Mouse (Mus musculus): ENCODE results near the gene Ifit2.
"Not testable (repeated sequence)": the region's sequence is repeated elsewhere in the genome, so short reads cannot be mapped to it uniquely, and the experiment has no call there.

Ifit2 gene

DNA sequence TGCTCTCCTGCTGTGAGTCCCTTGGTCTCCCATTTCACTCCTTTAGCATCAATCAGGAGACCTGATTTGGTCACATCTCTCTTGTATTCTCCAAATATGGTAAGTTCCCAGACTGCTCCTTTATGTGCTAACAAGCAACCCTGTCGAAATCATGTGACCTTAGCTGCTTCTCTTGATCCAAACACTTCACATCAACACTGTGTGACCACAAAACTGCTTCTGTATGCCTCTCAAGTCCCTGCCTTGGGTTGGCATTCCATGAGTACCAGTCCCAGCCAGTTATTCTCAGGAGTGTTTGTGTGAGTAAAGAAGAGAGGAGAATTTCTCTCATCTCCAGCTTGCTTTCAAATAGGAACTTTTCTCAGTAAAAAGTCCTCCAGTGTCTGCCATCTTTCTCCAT is 26.6 kb downstream of the Ifit2 start:
- CTCF ChIA-PET, result no interaction called here
- POLR2A ChIA-PET, result no interaction called here

DNA sequence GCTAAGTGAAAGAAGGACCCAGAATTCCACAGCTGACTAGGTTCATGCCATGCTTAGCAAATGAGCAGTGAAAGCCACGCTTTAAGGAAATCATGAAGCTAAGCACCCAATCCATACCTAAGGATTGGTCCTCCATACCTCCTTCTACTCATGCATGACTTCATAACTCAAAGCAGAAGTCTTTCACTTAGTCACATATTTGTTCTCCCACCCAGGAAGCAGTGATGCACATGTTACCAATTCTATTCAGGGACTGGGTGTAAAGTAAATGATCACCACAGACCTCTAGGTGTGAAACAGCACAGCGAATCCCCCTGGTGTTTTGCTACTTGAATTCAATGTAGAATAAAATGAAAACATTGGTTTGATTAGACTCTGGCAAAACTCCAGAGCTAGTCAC is 32.2 kb downstream of the Ifit2 start:
- POLR2A ChIA-PET, CTCF ChIA-PET: not testable (repeated sequence)

DNA sequence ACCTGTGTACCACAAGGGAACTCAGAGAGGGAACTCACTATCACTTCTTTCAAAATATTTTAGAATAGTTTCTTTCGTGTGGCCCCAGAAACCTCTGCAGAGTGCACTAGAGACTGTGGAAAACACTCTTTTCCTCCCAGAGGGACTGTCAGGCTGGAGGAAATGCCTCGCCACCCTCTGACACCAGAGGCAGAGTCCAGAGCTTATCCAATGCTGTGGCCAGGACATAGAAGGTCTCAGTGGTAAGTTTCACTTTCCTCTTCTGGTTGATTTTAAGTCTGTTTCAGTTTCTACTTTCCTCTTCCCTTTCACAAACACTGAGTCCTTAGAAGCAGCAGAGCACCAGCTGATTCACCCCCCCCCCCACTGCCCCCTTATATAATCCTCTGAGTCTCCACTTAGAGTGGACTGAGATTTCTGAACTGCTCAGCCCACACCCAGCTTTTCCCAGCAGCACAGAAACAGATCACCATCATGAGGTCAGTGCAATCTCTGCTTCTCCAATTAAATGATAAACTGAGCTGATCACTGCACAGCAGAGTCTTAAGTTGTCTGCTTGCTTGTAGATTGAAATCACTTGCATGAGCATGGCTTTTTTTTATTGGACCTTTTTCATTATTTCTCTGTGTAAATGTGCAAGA is 32.8 kb downstream of the Ifit2 start, which contains the start of gene Ifit3:
Gene Ifit3 (plus strand): TSS at position 406 of the 641 bp plus-strand sequence.
- CTCF ChIA-PET, POLR2A ChIA-PET: not testable (repeated sequence)

DNA sequence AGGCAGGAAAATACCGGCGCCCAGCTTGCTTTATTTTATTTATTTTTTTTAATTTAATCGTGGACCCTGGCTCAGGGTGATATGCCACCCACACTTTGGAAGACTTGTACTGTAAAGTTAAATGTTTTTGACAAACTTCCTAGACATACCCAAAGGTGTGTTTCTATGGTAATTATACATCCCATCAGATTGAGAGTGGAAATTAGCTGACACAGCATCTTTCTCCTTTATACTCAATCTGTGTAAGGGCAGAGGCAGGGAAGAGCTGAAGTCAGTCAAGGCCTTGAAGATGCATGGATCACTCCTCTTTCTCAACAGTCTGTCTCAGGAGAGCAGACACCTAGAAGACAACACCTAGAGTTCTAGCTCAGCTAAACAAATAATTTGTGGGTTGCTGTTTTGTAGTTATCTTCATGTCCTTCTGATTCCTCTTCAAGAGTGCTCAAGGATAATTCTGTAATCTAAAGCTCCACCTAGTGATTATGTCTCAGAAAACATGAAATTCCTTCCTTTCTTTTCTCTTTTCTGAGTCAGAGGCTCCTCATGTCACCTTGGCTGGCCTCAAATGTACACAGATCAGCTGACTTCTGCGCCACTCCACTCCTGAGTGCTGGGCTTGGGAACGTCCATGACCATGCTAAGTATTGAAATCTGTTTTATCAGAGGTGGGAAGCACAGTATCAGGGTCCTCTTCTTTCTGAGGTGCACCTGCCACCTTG is 35.4 kb downstream of the Ifit2 start:
- ChIA-PET POLR2A (interaction anchor here in 1 of 4 experiments (0.5 kb wide), 1 partner anchor 33 kb away, joined by 3 read pairs; no protein-coding TSS in a partner anchor), CTCF (interaction anchor here in 1 of 4 experiments (1.4 kb wide), 1 partner anchor 24 kb away, joined by 4 read pairs; no protein-coding TSS in a partner anchor)

DNA sequence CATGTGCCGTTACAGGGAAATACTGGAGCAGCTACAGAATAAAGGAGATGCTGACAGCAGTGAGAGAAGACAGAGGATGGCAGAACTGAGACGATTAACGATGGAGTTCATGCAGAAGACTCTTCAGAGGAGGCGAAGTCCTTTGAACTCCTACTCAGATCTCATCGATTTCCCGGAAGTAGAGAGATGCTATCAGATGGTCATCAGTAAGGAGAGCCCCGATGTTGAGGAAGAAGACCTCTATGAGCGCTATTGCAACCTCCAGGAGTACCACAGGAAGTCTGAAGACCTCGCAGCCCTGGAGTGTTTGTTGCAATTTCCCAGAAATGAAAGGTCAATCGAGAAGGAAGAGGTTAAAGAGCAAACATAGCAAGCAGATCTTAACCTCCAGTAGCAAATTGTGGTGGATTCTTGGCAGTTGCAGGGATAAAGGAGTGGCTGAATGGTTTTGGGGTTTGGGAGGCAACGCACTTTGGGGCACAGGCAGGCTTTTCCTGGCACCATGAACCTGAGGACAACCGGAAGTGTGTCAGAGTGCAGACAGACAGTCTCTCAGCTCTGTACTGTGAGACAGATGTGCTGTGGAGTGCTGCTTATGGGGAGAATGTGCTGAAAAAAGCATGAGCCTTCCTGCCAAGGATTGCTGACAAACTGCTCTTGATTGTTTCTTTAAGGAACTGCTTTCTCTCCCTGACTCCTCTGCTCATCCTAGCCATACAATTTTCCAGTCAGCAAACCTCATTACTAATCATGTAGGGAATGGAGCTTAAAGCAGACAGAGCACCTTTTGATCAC is 37.6 kb downstream of the Ifit2 start:
- CTCF ChIA-PET, result interaction anchor here in 2 of 4 experiments (0.7 kb wide), 2 partner anchors 134 to 1819 kb away, joined by 3 read pairs; no protein-coding TSS in a partner anchor
- POLR2A ChIA-PET, result not testable (repeated sequence)

DNA sequence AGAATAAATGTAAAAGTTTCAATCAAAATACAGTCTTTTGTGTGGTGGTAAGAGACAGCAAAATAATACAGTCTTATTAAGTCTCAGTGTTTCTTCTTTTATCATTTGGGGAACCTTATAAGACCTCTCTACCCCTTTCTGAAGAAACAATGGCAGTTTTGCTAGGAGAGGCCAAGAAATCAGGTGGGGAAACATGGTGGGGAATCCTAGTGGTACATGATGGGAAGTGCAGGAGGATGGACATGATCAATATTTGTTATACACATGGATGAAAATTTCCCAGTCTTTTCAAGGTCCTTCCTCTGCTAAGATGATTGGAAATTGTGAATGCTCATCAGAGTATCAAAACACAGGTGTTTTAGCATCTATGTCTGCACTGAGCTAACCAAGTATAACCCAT is 38.5 kb downstream of the Ifit2 start:
- ChIA-PET CTCF (interaction anchor here in 1 of 4 experiments (0.6 kb wide), 1 partner anchor 181 kb away, joined by 3 read pairs; no protein-coding TSS in a partner anchor), POLR2A (no interaction called here)

DNA sequence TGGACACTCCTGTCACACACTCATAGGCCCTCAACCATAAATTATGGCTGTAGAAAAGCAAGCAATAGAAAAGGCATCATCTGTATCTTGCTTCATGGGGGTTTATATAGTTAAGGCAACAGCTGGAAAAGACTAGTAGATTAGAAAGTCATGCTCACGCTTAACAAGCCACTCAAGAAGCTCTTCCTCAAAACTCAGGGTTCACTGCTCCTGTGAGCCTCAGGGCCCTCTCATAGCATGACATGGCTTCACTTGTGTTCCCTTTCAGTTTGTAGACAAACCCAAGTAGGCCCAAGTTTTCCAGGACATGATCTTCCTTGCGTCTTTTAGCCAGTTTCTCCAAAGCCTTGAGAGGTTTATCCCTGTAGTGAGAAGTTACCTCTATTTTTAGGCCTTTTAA is 43.0 kb downstream of the Ifit2 start:
- CTCF ChIA-PET, result no interaction called here
- POLR2A ChIA-PET, result interaction anchor here in 1 of 4 experiments (1.2 kb wide), 1 partner anchor 12 kb away, joined by 4 read pairs; no protein-coding TSS in a partner anchor

DNA sequence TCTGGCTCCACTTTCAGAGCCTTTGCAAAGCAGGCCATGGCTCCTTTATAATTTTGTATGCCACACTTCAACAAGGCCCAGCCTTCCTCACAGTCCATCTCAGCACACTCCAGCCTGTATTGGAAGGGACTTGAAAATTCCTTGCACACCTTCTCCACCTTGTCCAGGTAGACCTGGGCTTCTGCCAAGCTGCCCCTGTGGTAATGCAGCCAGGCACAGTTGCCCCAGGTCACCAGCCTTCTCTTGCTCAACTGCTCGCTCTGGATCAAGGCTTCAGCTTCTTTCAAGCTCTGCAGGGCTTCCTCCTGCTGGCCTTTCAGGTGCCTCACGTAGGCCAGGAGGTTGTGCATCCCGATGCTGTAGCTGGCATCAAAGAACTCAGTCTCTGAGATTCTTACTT is 44.0 kb downstream of the Ifit2 start:
- POLR2A ChIA-PET, result interaction anchor here in 1 of 4 experiments (1.2 kb wide), 1 partner anchor 11 kb away, joined by 4 read pairs; no protein-coding TSS in a partner anchor
- CTCF ChIA-PET, result interaction anchor here in 1 of 4 experiments (0.7 kb wide), 2 partner anchors 14 to 1457 kb away, joined by 4 to 7 read pairs; no protein-coding TSS in a partner anchor

DNA sequence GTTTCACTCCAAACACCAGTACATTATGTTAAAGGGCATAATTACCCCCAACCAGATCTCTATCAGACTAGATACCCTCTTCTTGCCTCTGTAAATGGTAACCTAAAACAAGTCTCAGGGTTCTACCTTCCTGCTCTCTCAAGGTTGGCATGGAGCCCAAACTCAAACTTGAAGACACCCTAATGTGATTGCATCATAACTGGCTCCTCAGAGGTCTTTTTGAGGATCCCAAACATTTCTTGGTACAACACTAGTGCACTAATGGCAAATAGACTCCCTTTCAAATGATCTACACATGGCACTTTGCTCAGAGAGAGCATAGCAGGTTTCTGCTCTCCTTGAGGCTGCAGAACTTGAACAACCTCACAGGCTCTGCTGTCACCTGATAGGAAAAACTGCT is 46.3 kb downstream of the Ifit2 start:
- ChIA-PET POLR2A (interaction anchor here in 1 of 4 experiments (0.5 kb wide), 1 partner anchor 231 kb away, joined by 5 read pairs; no protein-coding TSS in a partner anchor), CTCF (no interaction called here)

DNA sequence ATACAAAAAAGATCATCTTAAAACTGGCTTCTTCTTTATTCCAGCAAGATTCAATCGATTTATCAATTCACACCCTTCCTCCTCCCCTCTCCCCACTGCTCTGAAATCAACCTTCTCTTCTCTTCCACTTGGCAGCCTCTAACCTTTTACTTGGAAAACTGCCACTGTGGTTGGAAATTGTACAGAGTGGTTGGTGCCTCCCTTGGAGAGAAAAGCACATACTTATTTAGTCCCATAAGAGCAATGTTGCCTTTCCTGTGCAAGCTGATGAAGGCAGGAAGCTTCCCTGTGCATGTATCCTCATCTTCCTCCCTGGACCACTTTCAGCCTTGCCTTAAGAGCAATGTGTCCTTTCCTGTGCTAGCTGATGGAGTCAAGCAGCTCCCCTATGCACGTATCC is 47.8 kb downstream of the Ifit2 start:
- CTCF ChIA-PET, result no interaction called here
- POLR2A ChIA-PET, result no interaction called here

DNA sequence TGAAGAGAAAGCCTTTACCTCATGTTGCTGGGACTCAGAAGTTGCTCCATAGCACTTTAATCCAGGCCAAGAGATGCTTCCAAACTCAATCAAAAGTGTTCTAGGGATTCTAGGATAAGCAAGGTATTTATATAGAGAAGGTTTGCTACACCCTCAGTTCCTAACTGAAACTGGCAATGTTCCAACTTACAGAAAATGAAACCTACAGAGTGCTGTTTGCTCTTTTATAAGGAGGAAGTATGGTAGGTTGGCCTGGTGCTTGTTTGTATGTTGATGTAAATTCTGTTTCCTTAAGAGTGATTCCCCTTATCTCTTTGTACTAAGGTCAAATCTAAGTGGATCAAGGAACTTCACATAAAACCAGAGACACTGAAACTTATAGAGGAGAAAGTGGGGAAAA is 48.8 kb downstream of the Ifit2 start:
- CTCF ChIA-PET, POLR2A ChIA-PET: not testable (repeated sequence)

DNA sequence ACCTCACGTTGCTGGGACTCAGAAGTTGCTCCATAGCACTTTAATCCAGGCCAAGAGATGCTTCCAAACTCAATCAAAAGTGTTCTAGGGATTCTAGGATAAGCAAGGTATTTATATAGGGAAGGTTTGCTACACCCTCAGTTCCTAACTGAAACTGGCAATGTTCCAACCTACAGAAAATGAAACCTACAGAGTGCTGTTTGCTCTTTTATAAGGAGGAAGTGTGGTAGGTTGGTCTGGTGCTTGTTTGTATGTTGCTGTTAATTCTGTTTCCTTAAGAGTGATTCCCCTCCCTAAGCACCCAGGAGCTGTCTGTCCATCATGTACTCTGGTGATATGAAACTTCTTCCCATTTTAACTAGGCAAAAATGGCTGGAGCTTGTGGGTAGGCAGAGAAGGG is 51.4 kb downstream of the Ifit2 start, which contains the start of gene Ifit1bl1:
Gene Ifit1bl1 (minus strand): TSS at position 69 of the 400 bp plus-strand sequence.
- CTCF ChIA-PET, POLR2A ChIA-PET: not testable (repeated sequence)

DNA sequence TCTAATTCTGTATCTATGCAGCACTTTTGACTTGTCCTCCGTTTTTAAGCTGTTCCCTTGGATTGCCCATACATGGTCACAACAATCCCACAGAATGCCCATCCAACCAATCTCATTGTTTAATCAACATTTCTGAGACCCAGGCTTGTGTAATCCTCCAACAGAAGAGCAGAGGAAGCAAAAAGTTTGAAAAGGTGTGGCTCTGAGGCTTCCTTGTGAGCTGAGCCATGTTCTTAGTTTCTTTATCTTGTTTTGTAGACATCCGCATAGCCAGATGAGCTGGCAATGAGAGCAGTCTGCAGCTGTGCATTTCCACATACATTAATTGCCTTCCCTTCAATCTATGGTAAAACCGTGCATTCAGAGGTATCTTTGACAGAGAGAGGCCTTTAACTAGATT is 55.0 kb downstream of the Ifit2 start:
- CTCF ChIA-PET, result interaction anchor here in 1 of 4 experiments (1.0 kb wide), 1 partner anchor 55 kb away, joined by 3 read pairs; no protein-coding TSS in a partner anchor
- POLR2A ChIA-PET, result interaction anchor here in 1 of 4 experiments (1.3 to 1.6 kb wide), 2 partner anchors 10 to 12 kb away, joined by 4 read pairs; no protein-coding TSS in a partner anchor

DNA sequence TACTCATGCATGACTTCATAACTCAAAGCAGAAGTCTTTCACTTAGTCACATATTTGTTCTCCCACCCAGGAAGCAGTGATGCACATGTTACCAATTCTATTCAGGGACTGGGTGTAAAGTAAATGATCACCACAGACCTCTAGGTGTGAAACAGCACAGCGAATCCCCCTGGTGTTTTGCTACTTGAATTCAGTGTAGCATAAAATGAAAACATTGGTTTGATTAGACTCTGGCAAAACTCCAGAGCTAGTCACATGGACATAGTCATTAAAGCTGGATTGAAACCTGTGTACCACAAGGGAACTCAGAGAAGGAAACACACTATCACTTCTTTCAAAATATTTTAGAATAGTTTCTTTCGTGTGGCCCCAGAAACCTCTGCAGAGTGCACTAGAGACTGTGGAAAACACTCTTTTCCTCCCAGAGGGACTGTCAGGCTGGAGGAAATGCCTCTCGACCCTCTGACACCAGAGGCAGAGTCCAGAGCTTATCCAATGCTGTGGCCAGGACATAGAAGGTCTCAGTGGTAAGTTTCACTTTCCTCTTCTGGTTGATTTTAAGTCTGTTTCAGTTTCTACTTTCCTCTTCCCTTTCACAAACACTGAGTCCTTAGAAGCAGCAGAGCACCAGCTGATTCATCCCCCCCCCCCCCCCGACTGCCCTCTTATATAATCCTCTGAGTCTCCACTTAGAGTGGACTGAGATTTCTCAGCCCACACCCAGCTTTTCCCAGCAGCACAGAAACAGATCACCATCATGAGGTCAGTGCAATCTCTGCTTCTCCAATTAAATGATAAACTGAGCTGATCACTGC is 57.0 kb downstream of the Ifit2 start, which contains the start of gene Ifit3b:
Gene Ifit3b (plus strand): TSS at position 734 of the 815 bp plus-strand sequence.
- CTCF ChIA-PET, result not testable (repeated sequence)
- POLR2A ChIA-PET, result interaction anchor here in 1 of 4 experiments (0.6 kb wide), 1 partner anchor 53 kb away, joined by 3 read pairs; no protein-coding TSS in a partner anchor

DNA sequence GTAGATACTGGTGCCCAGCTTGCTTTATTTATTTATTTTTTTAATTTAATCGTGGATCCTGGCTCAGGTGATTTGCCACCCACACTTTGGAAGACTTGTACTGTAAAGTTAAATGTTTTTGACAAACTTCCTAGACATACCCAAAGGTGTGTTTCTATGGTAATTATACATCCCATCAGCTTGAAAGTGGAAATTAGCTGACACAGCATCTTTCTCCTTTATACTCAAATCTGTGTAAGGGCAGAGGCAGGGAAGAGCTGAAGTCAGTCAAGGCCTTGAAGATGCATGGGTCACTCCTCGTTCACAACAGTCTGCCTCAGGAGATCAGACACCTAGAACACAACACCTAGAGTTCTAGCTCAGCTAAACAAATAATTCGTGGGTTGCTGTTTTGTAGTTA is 59.6 kb downstream of the Ifit2 start:
- POLR2A ChIA-PET, result not testable (repeated sequence)

DNA sequence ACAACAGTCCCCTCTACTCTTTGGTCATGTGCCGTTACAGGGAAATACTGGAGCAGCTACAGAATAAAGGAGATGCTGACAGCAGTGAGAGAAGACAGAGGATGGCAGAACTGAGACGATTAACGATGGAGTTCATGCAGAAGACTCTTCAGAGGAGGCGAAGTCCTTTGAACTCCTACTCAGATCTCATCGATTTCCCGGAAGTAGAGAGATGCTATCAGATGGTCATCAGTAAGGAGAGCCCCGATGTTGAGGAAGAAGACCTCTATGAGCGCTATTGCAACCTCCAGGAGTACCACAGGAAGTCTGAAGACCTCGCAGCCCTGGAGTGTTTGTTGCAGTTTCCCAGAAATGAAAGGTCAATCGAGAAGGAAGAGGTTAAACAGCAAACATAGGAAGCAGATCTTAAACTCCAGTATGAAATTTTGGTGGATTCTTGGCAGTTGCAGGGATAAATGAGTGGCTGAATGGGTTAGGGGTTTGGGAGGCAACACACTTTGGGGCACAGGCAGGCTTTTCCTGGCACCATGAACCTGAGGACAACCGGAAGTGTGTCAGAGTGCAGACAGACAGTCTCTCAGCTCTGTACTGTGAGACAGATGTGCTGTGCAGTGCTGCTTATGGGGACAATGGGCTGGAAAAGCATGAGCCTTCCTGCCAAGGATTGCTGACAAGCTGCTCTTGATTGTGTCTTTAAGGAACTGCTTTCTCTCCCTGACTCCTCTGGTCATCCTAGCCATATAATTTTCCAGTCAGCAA is 61.9 kb downstream of the Ifit2 start:
- POLR2A ChIA-PET, CTCF ChIA-PET: not testable (repeated sequence)

More for the DNA sequence above, 59.6 kb downstream of the Ifit2 start:
- CTCF ChIA-PET, result interaction anchor here in 3 of 4 experiments (0.6 to 1.5 kb wide), 4 partner anchors 24 to 1458 kb away, joined by 3 to 4 read pairs (median 3); partner anchors contain the start of gene Ifit2 (in 2 of the 3)

DNA sequence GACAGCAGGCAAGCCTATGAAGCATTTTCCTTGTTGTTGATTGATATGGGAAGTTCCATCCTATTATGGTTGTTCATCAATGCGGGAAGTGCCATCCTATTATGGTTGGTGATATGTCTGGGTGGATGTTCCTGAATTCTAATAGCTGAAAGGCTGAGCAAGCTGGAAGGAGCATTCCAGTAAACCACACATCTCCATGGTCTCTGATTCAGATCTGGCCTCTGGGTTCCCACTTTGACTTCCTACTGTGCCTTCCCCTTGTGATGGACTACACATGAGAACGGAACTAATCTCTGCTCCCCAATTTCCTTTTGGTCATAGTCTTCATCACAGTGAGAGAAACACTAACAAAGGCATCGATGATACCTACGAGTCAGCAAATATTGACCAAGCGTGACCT is 70.4 kb downstream of the Ifit2 start:
- ChIA-PET POLR2A (no interaction called here), CTCF (no interaction called here)

DNA sequence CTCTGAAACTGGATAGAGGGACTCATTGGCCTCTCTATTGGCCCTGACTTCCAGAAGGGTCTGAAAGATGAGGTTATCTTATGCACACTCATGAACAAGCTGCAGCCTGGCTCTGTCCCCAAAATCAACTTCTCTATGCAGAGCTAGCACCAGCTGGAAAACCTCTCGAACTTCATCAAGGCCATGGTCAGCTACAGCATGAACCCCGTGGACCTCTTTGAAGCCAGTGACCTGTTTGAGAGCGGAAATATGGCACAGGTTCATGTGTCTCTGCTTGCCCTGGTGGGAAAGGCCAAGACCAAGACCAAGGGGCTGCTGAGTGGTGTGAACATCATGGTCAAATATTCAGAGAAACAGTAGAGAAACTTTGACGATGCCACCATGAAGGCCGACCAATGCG is 73.3 kb downstream of the Ifit2 start:
- POLR2A ChIA-PET, result no interaction called here
- CTCF ChIA-PET, result interaction anchor here in 1 of 4 experiments (1.6 kb wide), 1 partner anchor 74 kb away, joined by 3 read pairs; the partner anchor contains the start of gene Ifit2

All from embryonic stem cell, embryonic (primary cell).